Mouse (Mus musculus): ENCODE data around the gene Slc28a1. TPM values are rescaled to one million over a fixed set of nuclear protein-coding genes. Genes with fewer than 3 reads are reported as not detected.

Slc28a1 gene
- total and polyA plus RNA-seq, 3 experiments: not detected

- Histone ChIP-seq H3K4me1 (ENCODE audit: control insufficient read depth in 1 of 2, insufficient read depth in 2 of 2, low read length in 2 of 2) (peaks cover 0 to 17% of the 10 kb centered on the region in 2 experiments; a peak in 3 of 4 replicates), H3K9ac (ENCODE audit: control insufficient read depth, low read depth, low read length, poor library complexity, severe bottlenecking) (no peak overlapping the region), H3K36me3 (ENCODE audit: control insufficient read depth in 1 of 2, insufficient read depth in 2 of 2, low read length in 2 of 2) (peaks cover 0 to 2% of the 10 kb centered on the region in 2 experiments; a peak in 1 of 4 replicates), H3K27ac (ENCODE audit: control insufficient read depth, low read depth, low read length) (no peak overlapping the region), H3K4me3 (ENCODE audit: control insufficient read depth in 1 of 2, insufficient read depth in 1 of 2, low read depth in 2 of 2, low read length in 2 of 2) (peak overlapping the region; percentile 29 to 48; a peak in 3 of 4 replicates), H3K27me3 (ENCODE audit: control insufficient read depth in 1 of 2, insufficient read depth in 2 of 2, low read length in 2 of 2) (peaks cover 0 to 4% of the 10 kb centered on the region in 2 experiments; a peak in 3 of 4 replicates), H3K79me2 (ENCODE audit: control insufficient read depth, insufficient read depth, low read length, poor library complexity) (no peaks in the 10 kb centered on the region), H3K9me3 (replicated peaks; ENCODE audit: insufficient read depth, low read length) (no peaks in the 10 kb centered on the region)
- peak; percentile 88 for DNase-seq (ENCODE audit: low read depth, low spot score)
- TF ChIP-seq TCF12 (IDR thresholded peaks at IDR 0.05; ENCODE audit: low read depth, low read length): no peak
- TF ChIP-seq POLR2A (IDR thresholded peaks at IDR 0.05; ENCODE audit: control insufficient read depth in 1 of 2, insufficient read depth in 1 of 2, low read depth in 1 of 2, low read length in 2 of 2, poor library complexity in 1 of 2): peak in 1 of 2 experiments; percentile 48; a peak in 1 of 4 replicates
- TF ChIP-seq TBP (IDR thresholded peaks at IDR 0.05; ENCODE audit: low read depth, low read length): peak; percentile 58
- no peak for TF ChIP-seq TAL1 (IDR thresholded peaks at IDR 0.05; ENCODE audit: low read length)
- no peak for TF ChIP-seq MEF2A (IDR thresholded peaks at IDR 0.05; ENCODE audit: extremely low read depth, insufficient replicate concordance, low read depth, low read length, poor library complexity, severe bottlenecking)
- no peak for TF ChIP-seq ZKSCAN1 (IDR thresholded peaks at IDR 0.05; ENCODE audit: low read depth, low read length)
- TF ChIP-seq ZMIZ1 (IDR thresholded peaks at IDR 0.05; ENCODE audit: low read depth, low read length): no peak
- no peak for TF ChIP-seq POLR2AphosphoS5 (IDR thresholded peaks at IDR 0.05; ENCODE audit: borderline replicate concordance, low read depth, low read length)
Measured at GRCm38 (mm10) chr7:81152306-81152705, 37.7 kb downstream of the Slc28a1 start.

- no peaks in the 10 kb centered on the region for H3K9me3 ChIP-seq (replicated peaks; ENCODE audit: insufficient read depth, low read length)
- peaks cover 0 to 6% of the 10 kb centered on the region in 2 experiments; a peak in 3 of 4 replicates for H3K27me3 ChIP-seq (ENCODE audit: control insufficient read depth in 1 of 2, insufficient read depth in 2 of 2, low read length in 2 of 2)
- TF ChIP-seq MYC (IDR thresholded peaks at IDR 0.05; ENCODE audit: low read depth, low read length) (no peak), MAX (IDR thresholded peaks at IDR 0.05; ENCODE audit: low read length) (no peak), USF2 (IDR thresholded peaks at IDR 0.05; ENCODE audit: borderline replicate concordance in 1 of 2, insufficient read depth in 1 of 2, low read depth in 1 of 2, low read length in 2 of 2) (no peak), NELFE (IDR thresholded peaks at IDR 0.05; ENCODE audit: low read depth, low read length) (no peak), MXI1 (IDR thresholded peaks at IDR 0.05; ENCODE audit: low read depth, low read length) (no peak), ETS1 (IDR thresholded peaks at IDR 0.05; ENCODE audit: low read depth, low read length) (no peak), ZKSCAN1 (IDR thresholded peaks at IDR 0.05; ENCODE audit: low read depth, low read length) (no peak), TAL1 (IDR thresholded peaks at IDR 0.05; ENCODE audit: low read length) (no peak), CHD2 (IDR thresholded peaks at IDR 0.05; ENCODE audit: low read length) (no peak), MEF2A (IDR thresholded peaks at IDR 0.05; ENCODE audit: extremely low read depth, insufficient replicate concordance, low read depth, low read length, poor library complexity, severe bottlenecking) (no peak)
- no peak overlapping the region for H3K27ac ChIP-seq (ENCODE audit: control insufficient read depth, low read depth, low read length)
- no peak overlapping the region; the same call in 1 of the 2 replicates for H3K9ac ChIP-seq (ENCODE audit: control insufficient read depth, low read depth, low read length, poor library complexity, severe bottlenecking)
- peak overlapping the region; percentile 16 to 22; a peak in 3 of 4 replicates for H3K4me3 ChIP-seq (ENCODE audit: control insufficient read depth in 1 of 2, insufficient read depth in 1 of 2, low read depth in 2 of 2, low read length in 2 of 2)
- H3K36me3 ChIP-seq (ENCODE audit: control insufficient read depth in 1 of 2, insufficient read depth in 2 of 2, low read length in 2 of 2): peaks cover 0 to 2% of the 10 kb centered on the region in 2 experiments; a peak in 1 of 4 replicates
- no peak for DNase-seq (ENCODE audit: low read depth, low spot score)
- peaks cover 0 to 17% of the 10 kb centered on the region in 2 experiments; a peak in 3 of 4 replicates for H3K4me1 ChIP-seq (ENCODE audit: control insufficient read depth in 1 of 2, insufficient read depth in 2 of 2, low read length in 2 of 2)
- H3K79me2 ChIP-seq (ENCODE audit: control insufficient read depth, insufficient read depth, low read length, poor library complexity): no peaks in the 10 kb centered on the region
Measured at GRCm38 (mm10) chr7:81152826-81153225, 38.2 kb downstream of the Slc28a1 start.

All from MEL (cell line).